Mouse (Mus musculus): ENCODE data around the gene Olfml2b. TPM values are rescaled to one million over a fixed set of nuclear protein-coding genes. Genes with fewer than 3 reads are reported as not detected.

Gene Olfml2b
- total RNA-seq, 2 experiments from 2014 or later: 16.6 to 17.3 TPM

DNA sequence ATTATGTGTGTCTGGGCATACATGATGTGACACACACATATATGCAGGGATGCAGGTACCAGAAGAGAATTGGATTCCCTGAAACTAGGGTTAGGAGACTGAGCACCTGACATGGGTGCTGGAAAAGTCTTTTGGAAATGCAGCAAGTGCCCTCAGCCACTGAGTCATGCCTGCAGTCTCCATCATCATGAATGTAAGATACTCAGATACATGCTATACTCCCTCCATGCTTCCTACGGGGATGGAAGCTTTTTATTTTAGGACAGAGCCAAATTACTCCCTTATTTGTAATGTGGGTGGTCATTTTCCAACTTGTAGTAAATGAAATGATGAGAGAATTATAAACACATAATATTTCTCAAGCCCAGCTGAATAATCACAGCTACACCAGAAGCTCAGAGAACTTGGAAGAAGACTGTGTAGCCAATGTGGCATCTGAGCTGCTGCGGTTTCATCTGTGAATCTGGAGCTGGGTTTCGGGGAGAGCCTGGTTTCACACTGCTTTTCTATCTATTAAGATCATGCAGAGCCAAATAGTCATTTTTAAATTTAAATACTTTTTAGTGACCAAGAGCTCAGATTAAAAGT is 73.0 kb downstream of the Olfml2b start:
- intact Hi-C loops (cut with DNase I): no loop called here
- DNase-seq: no peak

DNA sequence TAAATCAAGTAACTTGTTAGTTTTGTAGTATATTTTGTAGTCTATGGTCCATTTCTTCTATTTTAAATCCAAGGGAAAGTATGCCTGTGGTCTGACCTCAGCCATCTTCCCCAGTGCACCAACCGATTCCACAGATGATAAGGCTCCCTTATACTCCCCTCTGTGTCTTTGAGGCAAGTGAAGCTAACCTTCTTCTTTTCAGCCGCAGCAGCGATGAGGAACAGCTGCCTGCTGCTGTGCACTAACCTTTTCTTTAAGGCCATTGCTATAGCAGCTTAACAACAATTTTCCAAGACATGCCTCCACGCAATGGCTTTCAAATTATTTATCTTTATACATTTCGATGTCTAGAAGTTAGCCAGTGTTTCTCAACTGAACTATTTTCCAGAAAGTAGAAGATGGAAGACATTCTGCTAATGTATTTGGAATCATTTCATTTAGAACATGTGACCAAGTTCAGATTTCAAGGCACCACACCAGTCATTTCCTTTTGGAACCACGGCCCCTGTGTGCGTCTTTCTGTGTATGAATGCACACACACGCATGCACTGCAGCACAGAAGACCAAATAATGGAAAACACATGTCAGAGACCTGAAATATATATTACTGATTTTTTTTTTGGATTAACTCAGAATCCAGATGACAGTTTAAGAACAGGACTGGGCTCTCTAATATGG is 73.9 kb downstream of the Olfml2b start:
- intact Hi-C loops (cut with DNase I): no loop called here

DNA sequence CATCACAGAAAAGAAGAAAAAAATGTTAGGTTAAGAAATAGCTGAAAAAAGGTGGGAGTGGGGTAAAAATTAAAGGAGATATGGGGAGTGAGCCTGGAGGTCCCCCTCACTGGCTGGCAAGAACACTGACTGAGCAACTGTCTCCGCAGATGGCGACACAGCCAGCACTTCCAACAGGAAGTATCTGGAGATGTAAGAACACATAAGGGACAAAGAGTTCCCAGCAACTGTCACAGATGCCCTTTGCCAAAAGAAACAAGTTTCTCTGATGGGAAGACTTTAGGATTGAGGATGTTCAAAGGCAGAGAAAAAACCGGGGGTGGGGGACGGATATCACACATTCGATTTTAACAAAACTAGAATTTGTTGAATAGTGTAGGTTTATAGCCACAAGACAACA is 77.2 kb downstream of the Olfml2b start:
- DNase-seq: peak in 1 of 2 experiments; percentile 31
- intact Hi-C loops (cut with DNase I): no loop called here

More for the DNA sequence above, 73.9 kb downstream of the Olfml2b start:
- no peak for DNase-seq

DNA sequence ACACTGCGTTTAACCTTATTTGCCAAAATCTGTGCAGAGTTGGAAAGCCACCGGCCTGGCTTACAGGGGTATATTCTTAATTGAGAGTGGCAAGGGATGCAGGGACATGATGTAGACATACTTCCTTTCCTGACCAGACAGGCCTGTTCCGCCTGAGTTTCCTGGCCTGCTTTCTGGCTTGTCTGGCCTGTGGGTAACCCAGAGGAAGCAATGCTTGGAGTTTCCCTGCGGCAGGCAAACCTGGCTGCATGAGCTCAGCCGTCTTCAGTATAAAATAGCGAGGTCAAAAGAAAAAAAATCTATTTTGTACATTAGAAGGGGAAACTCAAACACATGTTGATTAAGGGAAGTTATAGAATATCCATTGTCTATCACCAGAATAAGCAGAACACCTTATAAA is 84.2 kb downstream of the Olfml2b start:
- intact Hi-C loops (cut with DNase I): no loop called here
- no peak for DNase-seq

DNA sequence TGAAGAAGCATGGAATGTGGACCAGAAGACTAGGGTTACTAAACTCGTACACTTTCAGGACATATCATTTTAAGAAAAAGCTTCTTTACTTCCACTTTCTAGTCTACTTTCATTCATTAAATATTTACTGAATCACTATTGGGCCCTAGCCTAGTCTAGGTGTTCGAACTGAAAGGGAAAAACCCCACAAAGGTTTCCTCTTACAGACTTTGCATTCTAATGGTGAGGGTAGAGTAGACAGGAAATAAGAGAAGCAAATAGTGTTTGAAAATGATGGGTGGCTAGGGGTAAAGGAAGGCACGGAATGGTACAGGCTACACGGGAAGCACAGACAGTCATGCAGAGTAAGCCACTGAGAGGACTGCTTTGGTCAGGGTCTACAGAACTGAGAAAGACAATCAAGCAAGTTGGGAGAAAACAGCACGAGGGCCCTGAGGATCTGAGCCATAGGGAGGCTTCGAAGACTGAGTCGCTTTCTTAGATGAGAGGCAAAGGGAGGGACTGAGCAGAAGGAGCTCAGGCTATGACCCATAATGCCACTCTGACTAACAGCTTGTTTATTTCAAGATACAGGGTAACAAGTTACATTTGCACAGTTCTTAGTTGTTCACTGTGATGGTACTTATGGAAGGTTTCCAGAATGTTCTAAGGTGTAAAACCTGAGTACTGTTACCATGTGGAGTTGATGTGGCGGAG is 85.1 kb downstream of the Olfml2b start:
- no peak for DNase-seq
- intact Hi-C loops (cut with DNase I): no loop called here

DNA sequence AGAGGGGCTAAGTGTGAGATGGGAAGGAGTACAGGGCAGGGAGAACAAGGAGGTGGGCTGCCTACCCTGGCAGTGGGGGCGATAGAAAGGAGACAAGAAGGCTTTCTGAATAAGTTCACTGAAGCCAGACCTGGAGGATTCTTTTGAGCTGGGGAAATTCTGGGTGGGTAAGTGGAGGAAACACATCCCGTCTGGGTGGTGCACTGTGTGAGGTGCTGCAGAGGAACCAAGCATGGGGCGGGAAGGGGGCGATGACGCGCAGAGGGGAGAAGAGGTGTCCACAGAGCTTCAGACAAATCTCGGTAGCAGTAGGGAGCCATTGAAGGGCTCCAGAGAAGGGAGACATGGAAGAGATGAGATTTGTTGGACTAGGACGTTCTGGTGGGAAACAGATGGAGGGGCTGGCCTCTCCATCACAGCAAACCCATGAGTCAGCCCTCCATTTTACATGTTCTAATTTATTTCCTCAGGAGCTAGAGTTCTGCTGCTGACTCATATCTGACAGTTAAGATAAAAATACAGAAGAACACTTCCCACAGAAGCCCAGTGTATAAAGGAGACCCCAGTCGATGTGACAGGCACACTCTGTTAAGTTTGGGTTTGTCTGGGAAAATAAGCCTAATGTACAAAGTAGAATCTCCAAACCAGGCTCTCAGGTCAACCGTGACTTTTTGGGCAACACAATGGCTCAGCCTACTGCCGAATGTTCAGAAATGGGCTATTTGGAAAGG is 87.7 kb downstream of the Olfml2b start:
- DNase-seq: no peak
- intact Hi-C loops (cut with DNase I): no loop called here

Other genes starting within 250 kb of the Olfml2b start
- gene Nos1ap, start 54.7 kb upstream of the Olfml2b start, total RNA-seq (2021): 10 to 100 TPM; 21.8 to 24.0 TPM
- 10 to 100 TPM; 52.5 to 56.3 TPM for gene Atf6, start 223.2 kb downstream of the Olfml2b start, total RNA-seq (2021)
- gene Gm26620, start 240.5 kb downstream of the Olfml2b start, total RNA-seq (2021): under 1 TPM; 0.48 to 0.56 TPM
- 1 to 10 TPM; 7.4 TPM for gene Dusp12, start 241.0 kb downstream of the Olfml2b start, total RNA-seq (2021)

Measured in heart, postnatal 14 days (tissue).